Mouse (Mus musculus): ENCODE results near the gene Grk5. TPM values are rescaled to one million over a fixed set of nuclear protein-coding genes. Genes with fewer than 3 reads are reported as not detected.
A peak's percentile ranks its signal among the peaks of the same experiment; 100 is the strongest.

Gene Grk5
- polyA plus RNA-seq, 1 experiment from 2014 or later, result 3.6 TPM

DNA sequence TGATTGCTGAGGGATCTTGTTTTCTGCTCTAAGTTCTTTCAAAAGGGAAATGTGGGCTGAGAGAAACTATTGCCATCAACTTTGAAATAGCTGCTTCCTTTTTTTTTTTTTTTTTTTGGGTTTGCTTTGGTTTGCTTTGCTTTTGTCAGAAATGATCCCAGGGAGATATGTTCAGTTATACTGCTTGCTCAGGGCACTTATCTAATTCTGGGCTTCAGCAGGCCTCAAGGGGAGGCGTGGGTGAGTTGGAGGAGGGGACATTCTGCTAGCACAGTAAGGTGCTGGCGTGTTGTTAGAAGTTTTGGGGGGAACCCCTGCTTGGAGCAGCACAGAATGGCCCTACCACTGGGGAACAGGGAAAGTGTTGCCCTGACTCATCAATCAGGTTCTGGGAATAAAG lies 110.1 kb downstream of the Grk5 start:
- Histone ChIP-seq H3K27ac (ENCODE audit: low read length) (no peak overlapping the region), H3K4me1 (ENCODE audit: control insufficient read depth, insufficient read depth, low read length) (no peaks in the 10 kb centered on the region), H3K4me2 (replicated peaks; ENCODE audit: low read depth, low read length) (no peak overlapping the region), H3K9ac (replicated peaks; ENCODE audit: low read depth, low read length) (no peak overlapping the region), H3K27me3 (ENCODE audit: control insufficient read depth, insufficient read depth, low read length) (no peaks in the 10 kb centered on the region), H3K9me3 (ENCODE audit: control insufficient read depth, low read depth, low read length) (no peaks in the 10 kb centered on the region), H3K4me3 (ENCODE audit: low read depth, low read length) (no peak overlapping the region), H3K36me3 (ENCODE audit: control insufficient read depth, insufficient read depth, low read length) (no peaks in the 10 kb centered on the region)
- WGBS, result 57% methylated on average over 2 of the region's 2 CpGs
- no peak for ATAC-seq (ENCODE audit: insufficient number of reproducible peaks, insufficient read depth, low FRiP score, low read depth)

DNA sequence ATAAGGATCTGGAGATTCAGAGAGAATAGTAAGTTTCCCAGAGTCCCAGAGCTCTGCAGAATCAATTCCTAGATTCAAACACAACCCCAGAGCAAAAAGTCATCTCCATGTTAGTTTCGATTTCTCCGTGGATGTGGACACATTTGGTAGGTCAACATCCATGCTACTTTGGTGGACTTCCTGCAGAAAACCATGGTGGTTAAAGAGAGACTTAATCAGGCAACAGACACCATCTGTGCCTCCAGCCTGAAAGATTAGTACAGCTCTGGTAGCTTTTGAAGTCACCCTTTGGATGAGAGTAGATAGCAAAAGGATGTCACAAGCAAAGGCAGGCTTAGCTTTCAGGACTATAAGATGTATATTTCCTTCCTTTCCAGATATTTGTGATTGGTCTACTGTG lies 111.4 kb downstream of the Grk5 start:
- no peak overlapping the region for H3K9ac ChIP-seq (replicated peaks; ENCODE audit: low read depth, low read length)
- no peak overlapping the region for H3K27ac ChIP-seq (ENCODE audit: low read length)
- H3K4me3 ChIP-seq (ENCODE audit: low read depth, low read length), result no peak overlapping the region
- WGBS, result 88% methylated on average over 2 of the region's 2 CpGs
- H3K4me2 ChIP-seq (replicated peaks; ENCODE audit: low read depth, low read length), result no peak overlapping the region
- no peaks in the 10 kb centered on the region for H3K36me3 ChIP-seq (ENCODE audit: control insufficient read depth, insufficient read depth, low read length)
- H3K9me3 ChIP-seq (ENCODE audit: control insufficient read depth, low read depth, low read length), result no peaks in the 10 kb centered on the region
- no peak for ATAC-seq (ENCODE audit: insufficient number of reproducible peaks, insufficient read depth, low FRiP score, low read depth)
- no peaks in the 10 kb centered on the region for H3K4me1 ChIP-seq (ENCODE audit: control insufficient read depth, insufficient read depth, low read length)
- H3K27me3 ChIP-seq (ENCODE audit: control insufficient read depth, insufficient read depth, low read length), result no peaks in the 10 kb centered on the region

DNA sequence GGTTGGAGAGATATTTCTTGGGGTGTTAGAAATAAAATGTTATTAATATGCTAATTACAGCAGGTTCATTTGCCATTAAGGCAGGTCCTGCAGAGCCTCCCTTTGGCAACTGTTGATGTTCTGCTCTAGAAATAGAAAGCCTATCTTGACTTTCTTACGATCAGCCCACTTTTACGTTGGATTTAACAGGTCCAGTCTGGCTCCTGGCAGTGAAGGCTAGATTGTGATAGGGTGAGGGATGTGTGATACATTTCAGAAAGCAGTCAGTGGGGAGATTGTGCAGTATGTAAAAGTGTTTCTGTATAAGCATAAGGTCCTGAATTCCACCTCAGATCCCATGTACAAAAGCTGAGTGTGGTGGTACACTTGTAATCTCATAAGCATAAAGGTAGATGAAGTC lies 119.7 kb downstream of the Grk5 start:
- Histone ChIP-seq H3K4me2 (replicated peaks; ENCODE audit: low read depth, low read length) (no peak overlapping the region), H3K9me3 (ENCODE audit: control insufficient read depth, low read depth, low read length) (no peaks in the 10 kb centered on the region), H3K27ac (ENCODE audit: low read length) (no peak overlapping the region), H3K27me3 (ENCODE audit: control insufficient read depth, insufficient read depth, low read length) (no peaks in the 10 kb centered on the region), H3K9ac (replicated peaks; ENCODE audit: low read depth, low read length) (no peak overlapping the region), H3K36me3 (ENCODE audit: control insufficient read depth, insufficient read depth, low read length) (no peaks in the 10 kb centered on the region), H3K4me3 (ENCODE audit: low read depth, low read length) (no peak overlapping the region), H3K4me1 (ENCODE audit: control insufficient read depth, insufficient read depth, low read length) (no peaks in the 10 kb centered on the region)
- 85% methylated on average over 2 of the region's 2 CpGs for WGBS
- ATAC-seq (ENCODE audit: insufficient number of reproducible peaks, insufficient read depth, low FRiP score, low read depth), result no peak

DNA sequence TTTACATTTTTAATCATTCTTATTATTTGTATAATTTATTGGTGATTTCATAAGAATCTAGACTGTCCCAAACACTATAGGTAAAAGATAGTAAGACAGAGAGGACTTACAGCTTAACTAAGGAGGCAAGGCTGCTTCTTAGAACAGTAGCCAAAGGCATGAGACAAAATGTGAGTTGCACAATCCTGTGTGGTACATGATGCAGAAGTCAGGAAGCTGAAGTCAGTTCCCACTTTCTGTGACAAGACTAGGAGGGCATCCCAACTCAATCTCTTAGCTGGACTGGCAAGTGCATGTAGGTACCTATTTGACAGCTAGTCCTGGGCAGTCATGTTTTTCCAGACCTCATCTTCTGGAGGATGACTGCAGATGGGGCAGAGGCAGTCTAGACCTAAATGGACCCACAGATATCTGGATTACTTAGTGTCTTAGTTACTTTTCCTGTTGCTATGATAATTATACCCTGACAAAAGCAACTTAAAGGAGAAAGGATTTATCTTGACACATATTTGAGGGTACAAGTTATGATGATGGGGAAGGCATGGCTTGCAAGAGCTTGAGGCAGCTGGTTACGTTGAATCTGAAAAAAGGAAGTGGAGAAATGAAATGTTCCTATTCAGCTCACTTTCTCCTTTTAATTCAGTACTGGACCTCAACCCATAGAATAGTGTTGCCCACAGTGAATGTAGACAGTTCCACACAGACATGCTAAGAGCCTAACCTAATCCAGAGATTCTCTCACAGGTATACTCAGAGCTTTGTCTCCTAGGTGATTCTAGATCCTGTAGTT lies 128.1 kb downstream of the Grk5 start:
- ATAC-seq (ENCODE audit: insufficient number of reproducible peaks, insufficient read depth, low FRiP score, low read depth), result no peak
- no peaks in the 10 kb centered on the region for H3K9me3 ChIP-seq (ENCODE audit: control insufficient read depth, low read depth, low read length)
- no peak overlapping the region for H3K27ac ChIP-seq (ENCODE audit: low read length)
- no peaks in the 10 kb centered on the region for H3K27me3 ChIP-seq (ENCODE audit: control insufficient read depth, insufficient read depth, low read length)
- H3K4me2 ChIP-seq (replicated peaks; ENCODE audit: low read depth, low read length), result no peak overlapping the region
- peaks cover 12% of the 10 kb centered on the region; the same call in 1 of the 2 replicates for H3K4me1 ChIP-seq (ENCODE audit: control insufficient read depth, insufficient read depth, low read length)
- no peak overlapping the region for H3K4me3 ChIP-seq (ENCODE audit: low read depth, low read length)
- no peak overlapping the region for H3K9ac ChIP-seq (replicated peaks; ENCODE audit: low read depth, low read length)
- no peaks in the 10 kb centered on the region for H3K36me3 ChIP-seq (ENCODE audit: control insufficient read depth, insufficient read depth, low read length)
- 93% methylated on average over 1 of the region's 1 CpGs for WGBS

DNA sequence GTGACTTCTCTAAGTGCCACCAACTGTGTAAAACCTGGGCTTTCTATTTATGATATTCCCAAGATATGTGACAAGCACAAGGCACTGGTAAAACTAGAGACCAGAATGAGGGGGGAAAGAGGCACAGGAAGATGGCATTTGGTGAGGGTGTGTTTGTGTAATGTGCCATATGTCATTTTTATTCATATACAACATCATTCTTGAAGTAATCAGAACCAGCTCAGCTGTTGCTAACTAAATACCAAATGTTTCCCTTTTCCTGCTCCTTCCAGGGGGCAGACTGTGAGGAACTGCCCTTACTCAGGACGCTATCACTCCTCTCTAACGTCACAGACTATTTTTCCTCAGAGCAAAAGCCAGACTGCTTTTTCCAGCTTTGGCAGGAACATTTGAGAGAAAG lies 132.0 kb downstream of the Grk5 start:
- H3K9ac ChIP-seq (replicated peaks; ENCODE audit: low read depth, low read length), result no peak overlapping the region
- no peaks in the 10 kb centered on the region for H3K36me3 ChIP-seq (ENCODE audit: control insufficient read depth, insufficient read depth, low read length)
- no peak for ATAC-seq (ENCODE audit: insufficient number of reproducible peaks, insufficient read depth, low FRiP score, low read depth)
- no peak overlapping the region for H3K4me3 ChIP-seq (ENCODE audit: low read depth, low read length)
- no peaks in the 10 kb centered on the region for H3K9me3 ChIP-seq (ENCODE audit: control insufficient read depth, low read depth, low read length)
- WGBS, result 33% methylated on average over 2 of the region's 2 CpGs
- H3K27ac ChIP-seq (ENCODE audit: low read length), result no peak overlapping the region
- peaks cover 15% of the 10 kb centered on the region; the same call in 1 of the 2 replicates for H3K4me1 ChIP-seq (ENCODE audit: control insufficient read depth, insufficient read depth, low read length)
- no peak overlapping the region for H3K4me2 ChIP-seq (replicated peaks; ENCODE audit: low read depth, low read length)
- no peaks in the 10 kb centered on the region for H3K27me3 ChIP-seq (ENCODE audit: control insufficient read depth, insufficient read depth, low read length)

DNA sequence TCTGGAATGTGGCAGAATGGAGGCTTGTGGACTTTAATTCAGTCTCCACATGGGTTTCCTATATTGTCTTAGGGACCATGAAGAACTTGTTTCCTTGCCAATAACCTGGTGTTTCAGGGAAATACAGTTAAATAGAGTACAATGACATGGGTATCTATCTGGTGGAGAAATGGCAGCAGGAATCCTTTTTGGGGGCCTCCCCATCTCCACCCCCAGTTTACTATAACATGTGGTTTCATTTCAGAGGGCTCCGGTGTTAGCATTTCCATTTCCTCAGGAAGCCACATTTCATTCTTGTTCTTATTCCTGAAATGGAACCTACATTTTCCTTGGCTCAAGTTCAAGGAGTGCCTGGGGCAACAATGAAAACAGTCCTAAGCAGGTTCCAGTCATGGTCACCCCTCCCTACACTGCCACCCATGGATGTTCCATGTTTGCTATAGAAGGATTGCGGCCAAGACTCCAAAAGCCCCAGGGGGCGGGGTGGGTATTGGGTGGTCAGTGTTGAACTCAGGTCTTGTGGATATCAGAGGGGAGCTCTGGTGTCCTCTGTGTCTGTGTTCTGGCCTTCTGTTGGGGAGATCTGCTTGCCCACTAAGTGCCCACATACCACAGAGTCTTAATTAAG lies 132.5 kb downstream of the Grk5 start:
- H3K36me3 ChIP-seq (ENCODE audit: control insufficient read depth, insufficient read depth, low read length), result no peaks in the 10 kb centered on the region
- no peaks in the 10 kb centered on the region for H3K9me3 ChIP-seq (ENCODE audit: control insufficient read depth, low read depth, low read length)
- 66% methylated on average over 3 of the region's 3 CpGs for WGBS
- peak overlapping the region; percentile 11; the same call in 1 of the 2 replicates for H3K27ac ChIP-seq (ENCODE audit: low read length)
- ATAC-seq (ENCODE audit: insufficient number of reproducible peaks, insufficient read depth, low FRiP score, low read depth), result no peak
- H3K4me3 ChIP-seq (ENCODE audit: low read depth, low read length), result no peak overlapping the region
- H3K4me2 ChIP-seq (replicated peaks; ENCODE audit: low read depth, low read length), result no peak overlapping the region
- peaks cover 15% of the 10 kb centered on the region; the same call in 1 of the 2 replicates for H3K4me1 ChIP-seq (ENCODE audit: control insufficient read depth, insufficient read depth, low read length)
- no peak overlapping the region for H3K9ac ChIP-seq (replicated peaks; ENCODE audit: low read depth, low read length)
- no peaks in the 10 kb centered on the region for H3K27me3 ChIP-seq (ENCODE audit: control insufficient read depth, insufficient read depth, low read length)

DNA sequence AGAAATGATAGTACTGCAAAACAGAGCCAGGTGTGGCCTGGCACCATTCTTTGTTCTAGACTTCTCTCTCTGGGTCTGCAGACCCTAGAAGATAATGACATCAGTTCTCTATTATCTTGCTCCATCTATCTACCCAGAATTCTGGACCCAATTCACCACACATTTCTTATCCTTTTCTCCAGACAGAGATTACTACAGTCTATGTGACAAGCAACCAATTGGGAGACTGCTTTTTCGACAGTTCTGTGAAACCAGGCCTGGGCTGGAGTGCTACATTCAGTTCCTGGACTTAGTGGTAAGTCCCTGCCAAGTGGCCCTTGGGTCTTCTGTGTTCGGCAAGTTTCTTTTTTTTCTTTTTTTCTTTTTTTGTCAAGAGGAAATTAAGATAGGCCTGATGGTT lies 142.0 kb downstream of the Grk5 start:
- no peak overlapping the region for H3K4me3 ChIP-seq (ENCODE audit: low read depth, low read length)
- H3K36me3 ChIP-seq (ENCODE audit: control insufficient read depth, insufficient read depth, low read length), result no peaks in the 10 kb centered on the region
- ATAC-seq (ENCODE audit: insufficient number of reproducible peaks, insufficient read depth, low FRiP score, low read depth), result no peak
- WGBS, result 81% methylated on average over 2 of the region's 2 CpGs
- no peaks in the 10 kb centered on the region for H3K4me1 ChIP-seq (ENCODE audit: control insufficient read depth, insufficient read depth, low read length)
- no peak overlapping the region for H3K9ac ChIP-seq (replicated peaks; ENCODE audit: low read depth, low read length)
- H3K27ac ChIP-seq (ENCODE audit: low read length), result no peak overlapping the region
- no peaks in the 10 kb centered on the region for H3K9me3 ChIP-seq (ENCODE audit: control insufficient read depth, low read depth, low read length)
- H3K4me2 ChIP-seq (replicated peaks; ENCODE audit: low read depth, low read length), result no peak overlapping the region
- no peaks in the 10 kb centered on the region for H3K27me3 ChIP-seq (ENCODE audit: control insufficient read depth, insufficient read depth, low read length)

DNA sequence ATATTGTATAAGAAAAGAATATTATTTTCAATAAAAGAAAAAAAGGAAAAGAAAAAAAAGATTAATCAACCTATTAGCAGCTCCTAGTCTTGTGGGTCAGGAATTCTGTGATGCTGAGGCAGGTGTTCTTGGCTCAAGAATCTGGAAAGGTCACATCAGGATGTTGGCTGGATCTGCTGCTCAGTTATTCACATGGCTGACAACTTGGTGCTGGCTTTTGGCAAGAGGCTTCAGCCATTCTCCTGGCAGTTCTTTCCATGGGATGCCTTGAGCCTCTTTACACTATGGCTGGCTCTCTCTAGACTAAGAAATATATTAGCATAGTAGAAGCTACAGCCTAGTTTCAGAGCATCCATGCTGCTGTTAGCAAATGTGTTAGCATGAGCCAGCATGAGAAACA lies 149.6 kb downstream of the Grk5 start:
- no peak for ATAC-seq (ENCODE audit: insufficient number of reproducible peaks, insufficient read depth, low FRiP score, low read depth)
- no peaks in the 10 kb centered on the region for H3K27me3 ChIP-seq (ENCODE audit: control insufficient read depth, insufficient read depth, low read length)
- no peak overlapping the region for H3K4me3 ChIP-seq (ENCODE audit: low read depth, low read length)
- no peaks in the 10 kb centered on the region for H3K4me1 ChIP-seq (ENCODE audit: control insufficient read depth, insufficient read depth, low read length)
- no peak overlapping the region for H3K4me2 ChIP-seq (replicated peaks; ENCODE audit: low read depth, low read length)
- no peaks in the 10 kb centered on the region for H3K36me3 ChIP-seq (ENCODE audit: control insufficient read depth, insufficient read depth, low read length)
- no peak overlapping the region for H3K27ac ChIP-seq (ENCODE audit: low read length)
- H3K9me3 ChIP-seq (ENCODE audit: control insufficient read depth, low read depth, low read length), result no peaks in the 10 kb centered on the region
- no peak overlapping the region for H3K9ac ChIP-seq (replicated peaks; ENCODE audit: low read depth, low read length)
